Mouse (Mus musculus) kidney, adult 2 months (tissue): ENCODE measurements at regions not wholly inside any gene's neighbourhood (a gene's known extent, or its start where the extent isn't known, plus 50 kb on each side); places are given as distances from the start of the nearest gene placed in this dataset.

Experiments used
- DNase-seq: peaks from one replicate; pipeline ENCODE4 v3.0.0; 2021
- H3K27ac ChIP-seq: fragments of 200-500 bp; 2 replicates; pipeline ENCODE4 v1.5.1; 2012; ENCODE audit warnings: low read depth, low read length, control low read depth, inconsistent platforms; ENCODE audit not compliant: insufficient read depth
- H3K27me3 ChIP-seq: fragments of 200-500 bp; replicated peaks from 2 replicates; pipeline ENCODE4 v1.6.1; 2012; ENCODE audit warnings: mild to moderate bottlenecking, moderate library complexity, low read length, inconsistent platforms; ENCODE audit not compliant: control insufficient read depth, insufficient read depth
- H3K36me3 ChIP-seq: fragments of 200-500 bp; 2 replicates; pipeline ENCODE4 v1.6.1; 2012; ENCODE audit warnings: mild to moderate bottlenecking, moderate library complexity, low read length, inconsistent platforms; ENCODE audit not compliant: control insufficient read depth, insufficient read depth
- H3K4me1 ChIP-seq: fragments of 200-500 bp; 2 replicates; pipeline ENCODE4 v1.6.1; 2011; ENCODE audit warnings: low read length; ENCODE audit not compliant: control insufficient read depth, insufficient read depth
- H3K4me3 ChIP-seq: fragments of 200-500 bp; 2 replicates; pipeline ENCODE4 v1.5.1; 2011; ENCODE audit warnings: mild to moderate bottlenecking, low read depth, low read length, control low read depth; ENCODE audit not compliant: insufficient read depth
- CTCF ChIP-seq: fragments of 200-500 bp; conservative IDR thresholded peaks from 2 replicates; pipeline ENCODE4 v1.5.1; 2011; ENCODE audit warnings: low read depth, mild to moderate bottlenecking, control low read depth, low read length, moderate library complexity, mixed read lengths; ENCODE audit not compliant: insufficient read depth, insufficient read length
- POLR2A ChIP-seq: fragments of 200-500 bp; IDR thresholded peaks from one replicate; pipeline ENCODE4 v1.6.1; 2011; ENCODE audit warnings: low read depth, low read length, control low read depth
- WGBS: fragments of 180-500 bp; shearing (Covaris S2); methylation state at CpG from one replicate; pipeline ENCODE4 v1.1.7; 2018; 5-methylcytosine and 5-hydroxymethylcytosine counted together

- H3K36me3 ChIP-seq: no peaks in the 10 kb centered on the region
- DNase-seq: no peak
- no peak overlapping the region for H3K4me3 ChIP-seq
- no peaks in the 10 kb centered on the region for H3K4me1 ChIP-seq
- no peaks in the 10 kb centered on the region; the same call in 1 of the 2 replicates for H3K27me3 ChIP-seq
- TF ChIP-seq CTCF (no peak), POLR2A (no peak)
- H3K27ac ChIP-seq: no peak overlapping the region
- 62% methylated on average over 10 of the region's 10 CpGs for WGBS
These were observed 294.2 kb upstream of the Gm4791 start for GRCm38 (mm10) chr9:46704151-46704905.

GRCm38 (mm10) chr9:46703674-46704073, 294.9 kb upstream of the Gm4791 start:
- no peak overlapping the region for H3K4me3 ChIP-seq
- H3K27me3 ChIP-seq: no peaks in the 10 kb centered on the region; the same call in 1 of the 2 replicates
- DNase-seq: no peak
- no peak overlapping the region for H3K27ac ChIP-seq
- no peak for TF ChIP-seq POLR2A
- no peak for TF ChIP-seq CTCF
- no peaks in the 10 kb centered on the region for H3K4me1 ChIP-seq
- no peaks in the 10 kb centered on the region for H3K36me3 ChIP-seq
- 79% methylated on average over 8 of the region's 8 CpGs for WGBS

- Histone ChIP-seq H3K36me3 (no peaks in the 10 kb centered on the region), H3K27me3 (no peaks in the 10 kb centered on the region; the same call in 1 of the 2 replicates), H3K4me3 (no peak overlapping the region), H3K4me1 (no peaks in the 10 kb centered on the region), H3K27ac (no peak overlapping the region)
- 70% methylated on average over 13 of the region's 13 CpGs for WGBS
- DNase-seq: no peak
- TF ChIP-seq CTCF (no peak), POLR2A (no peak)
These were observed 295.5 kb upstream of the Gm4791 start for GRCm38 (mm10) chr9:46702901-46703636.

- DNase-seq: no peak
- Histone ChIP-seq H3K4me3 (no peak overlapping the region), H3K4me1 (no peaks in the 10 kb centered on the region), H3K36me3 (no peaks in the 10 kb centered on the region), H3K27ac (no peak overlapping the region), H3K27me3 (no peaks in the 10 kb centered on the region; the same call in 1 of the 2 replicates)
- 23% methylated on average over 16 of the region's 16 CpGs for WGBS
- TF ChIP-seq CTCF: no peak
- no peak for TF ChIP-seq POLR2A
These were observed 296.3 kb upstream of the Gm4791 start for GRCm38 (mm10) chr9:46702053-46702900.

GRCm38 (mm10) chr9:46696171-46696570, 302.4 kb upstream of the Gm4791 start:
- TF ChIP-seq POLR2A: no peak
- TF ChIP-seq CTCF: no peak
- no peak for DNase-seq
- no peak overlapping the region for H3K4me3 ChIP-seq
- H3K27ac ChIP-seq: no peak overlapping the region
- no peaks in the 10 kb centered on the region for H3K4me1 ChIP-seq
- no peaks in the 10 kb centered on the region for H3K36me3 ChIP-seq
- no peaks in the 10 kb centered on the region; the same call in 1 of the 2 replicates for H3K27me3 ChIP-seq
- WGBS: 48% methylated on average over 2 of the region's 2 CpGs

- Histone ChIP-seq H3K4me1 (no peaks in the 10 kb centered on the region), H3K27me3 (no peaks in the 10 kb centered on the region), H3K36me3 (no peaks in the 10 kb centered on the region), H3K4me3 (no peak overlapping the region), H3K27ac (no peak overlapping the region)
- 77% methylated on average over 5 of the region's 5 CpGs for WGBS
- DNase-seq: no peak
- TF ChIP-seq CTCF: no peak
- TF ChIP-seq POLR2A: no peak
These were observed 309.2 kb upstream of the Gm4791 start for GRCm38 (mm10) chr9:46689331-46689730.
